Comparison of ENCODE assay signal across 20 mouse cellular contexts in the genomic region with DNA sequence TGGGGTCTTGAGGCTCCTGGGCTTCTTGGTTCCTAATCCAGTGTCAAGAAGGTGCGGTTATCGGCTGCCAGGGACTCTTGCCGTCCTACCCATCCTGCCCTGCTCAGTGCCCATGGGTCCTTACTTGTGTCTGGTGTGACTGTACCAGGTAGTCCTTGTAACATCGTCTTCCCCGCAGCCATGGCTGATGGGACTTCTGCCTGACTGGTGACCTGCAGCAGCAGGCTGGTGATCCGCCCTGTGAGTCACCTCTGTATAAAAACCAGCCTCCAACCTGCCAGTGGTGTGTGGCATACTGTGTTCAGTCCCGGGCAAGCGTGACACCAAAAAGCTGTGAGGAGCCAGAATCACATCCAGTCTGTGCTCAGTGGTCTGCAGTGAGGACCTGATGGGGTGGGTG.
"Had no signal": no experiment of that assay in that cellular context is flagged by ENCODE, and none has a peak within 500 bp of the region (broad histone marks: within the 10 kb centered on the region; RNA-seq: fewer than 3 reads in every experiment).

No protein-coding gene starts in this region.

- ATAC-seq: midbrain, embryonic 15.5 days had no signal

- H3K4me3 ChIP-seq: kidney, embryonic 15.5 days; limb, embryonic 12.5 days; limb, embryonic 15.5 days; liver, embryonic 13.5 days; midbrain, embryonic 12.5 days; midbrain, embryonic 15.5 days; neural tube, embryonic 12.5 days; neural tube, embryonic 15.5 days; stomach, embryonic 15.5 days had no signal

- DNase-seq: kidney, postnatal 10 days; kidney, postnatal 4 days; left cerebral cortex, postnatal 4 days; liver, embryonic 13.5 days; lung, adult 2 months; lung, postnatal 14 days; lung, postnatal 4 days; right cerebral cortex, adult 18-20 months; right cerebral cortex, postnatal 25 days; spleen, adult 18-20 months; thymus, adult 18-20 months; thymus, postnatal 36 days had no signal

- H3K4me1 ChIP-seq: kidney, embryonic 15.5 days; limb, embryonic 12.5 days; limb, embryonic 15.5 days; midbrain, embryonic 12.5 days; neural tube, embryonic 12.5 days; neural tube, embryonic 15.5 days had no signal

- H3K27ac ChIP-seq: kidney, embryonic 15.5 days; limb, embryonic 12.5 days; limb, embryonic 15.5 days; midbrain, embryonic 12.5 days; midbrain, embryonic 15.5 days; neural tube, embryonic 12.5 days; neural tube, embryonic 15.5 days; stomach, embryonic 15.5 days had no signal

- H3K9me3 ChIP-seq: kidney, embryonic 15.5 days; limb, embryonic 12.5 days; limb, embryonic 15.5 days; liver, embryonic 13.5 days; midbrain, embryonic 12.5 days; midbrain, embryonic 15.5 days; neural tube, embryonic 12.5 days; neural tube, embryonic 15.5 days; stomach, embryonic 15.5 days had no signal

- H3K4me2 ChIP-seq: kidney, embryonic 15.5 days; limb, embryonic 12.5 days; limb, embryonic 15.5 days; liver, embryonic 13.5 days; midbrain, embryonic 12.5 days; midbrain, embryonic 15.5 days; neural tube, embryonic 12.5 days; neural tube, embryonic 15.5 days; stomach, embryonic 15.5 days had no signal

- H3K27me3 ChIP-seq: kidney, embryonic 15.5 days; limb, embryonic 12.5 days; limb, embryonic 15.5 days; liver, embryonic 13.5 days; midbrain, embryonic 12.5 days; midbrain, embryonic 15.5 days; neural tube, embryonic 12.5 days; neural tube, embryonic 15.5 days; stomach, embryonic 15.5 days had no signal

- H3K9ac ChIP-seq: kidney, embryonic 15.5 days; limb, embryonic 12.5 days; limb, embryonic 15.5 days; liver, embryonic 13.5 days; midbrain, embryonic 12.5 days; midbrain, embryonic 15.5 days; neural tube, embryonic 12.5 days; neural tube, embryonic 15.5 days; stomach, embryonic 15.5 days had no signal
